In the genomic region with DNA sequence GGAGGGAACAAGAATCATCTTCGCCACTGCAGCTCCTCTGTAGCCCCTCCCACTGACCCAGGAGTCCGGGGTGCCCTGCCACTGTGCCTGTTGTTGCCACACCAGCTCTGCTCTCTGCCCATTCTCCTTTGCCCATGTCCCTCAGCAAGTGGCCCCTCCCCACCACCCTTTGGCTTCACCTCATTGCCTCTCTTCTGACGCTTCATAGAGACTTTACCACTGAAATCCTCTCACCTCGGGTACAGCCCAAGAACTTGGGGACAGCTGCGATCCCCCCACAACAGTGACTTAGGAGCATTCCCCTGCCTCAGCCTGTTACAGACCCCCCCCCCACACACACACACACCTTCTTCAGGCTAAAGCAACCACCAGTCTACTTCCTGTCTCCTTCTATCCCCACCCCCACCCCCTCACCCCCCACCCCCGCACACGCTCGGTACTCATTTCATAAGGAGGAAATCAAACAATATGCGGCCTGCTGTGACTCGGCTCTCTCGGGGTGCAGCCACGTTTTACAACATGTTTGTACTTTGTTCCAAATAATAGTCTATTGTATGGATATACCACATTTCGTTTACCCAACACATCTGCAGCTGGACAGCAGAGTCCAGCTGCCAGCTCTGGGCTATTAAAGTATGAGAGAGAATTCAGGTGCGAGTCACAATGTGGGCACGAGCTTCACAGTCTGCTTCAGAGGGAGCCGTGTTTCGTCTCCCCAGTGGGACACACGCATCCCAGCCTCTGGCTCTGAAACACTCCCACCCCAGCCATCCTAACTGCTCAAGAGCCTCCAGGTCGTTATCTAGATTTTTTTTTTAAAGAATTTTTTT, we compare ENCODE assay signal across 11 mouse cellular contexts. TPM values are rescaled to one million over a fixed set of nuclear protein-coding genes. Genes with fewer than 3 reads are reported as not detected.
A peak's percentile ranks its signal among the peaks of the same experiment; 100 is the strongest.
DNase-seq lines count a peak whose midpoint lies in the region; ATAC-seq lines count a peak whose summit lies in the region.
"Had no signal": no experiment of that assay in that cellular context is flagged by ENCODE, and none has a peak within 500 bp of the region (broad histone marks: within the 10 kb centered on the region; RNA-seq: fewer than 3 reads in every experiment).

No protein-coding gene starts in this region.

- no peaks in the 10 kb centered on the region for H3K36me3 ChIP-seq in forebrain, embryonic 12.5 days (replicated peaks)
- no peaks in the 10 kb centered on the region for H3K36me3 ChIP-seq in forebrain, embryonic 11.5 days (ENCODE audit: control insufficient read depth, insufficient read depth, low read length)
- no peaks in the 10 kb centered on the region for H3K36me3 ChIP-seq in neural tube, embryonic 13.5 days

- H3K4me3 ChIP-seq in forebrain, embryonic 12.5 days (replicated peaks): no peak overlapping the region
- no peak overlapping the region for H3K4me3 ChIP-seq in forebrain, embryonic 11.5 days (ENCODE audit: low read depth, low read length)
- no peak overlapping the region for H3K4me3 ChIP-seq in neural tube, embryonic 13.5 days

- H3K4me2 ChIP-seq in forebrain, embryonic 12.5 days: no peak overlapping the region
- no peak overlapping the region for H3K4me2 ChIP-seq in forebrain, embryonic 11.5 days (ENCODE audit: low read depth, low read length, severe bottlenecking)
- no peak overlapping the region for H3K4me2 ChIP-seq in neural tube, embryonic 13.5 days

- H3K9ac ChIP-seq in forebrain, embryonic 12.5 days: 0 out of 2 replicates have a peak overlapping the region, but pooled peaks have one; percentile 4
- no peak overlapping the region for H3K9ac ChIP-seq in forebrain, embryonic 11.5 days (ENCODE audit: low read length)
- H3K9ac ChIP-seq in neural tube, embryonic 13.5 days: no peak overlapping the region
- H3K9ac ChIP-seq: liver, embryonic 14.5 days had no signal

- DNase-seq in forebrain, embryonic 11.5 days (ENCODE audit: low spot score): no peak
- no peak for DNase-seq in neural tube, embryonic 10.5 days (ENCODE audit: extremely low spot score, low spot score)
- DNase-seq in thymus, postnatal 4 days: peak; percentile 60
- DNase-seq in cerebellum, postnatal 14 days: no peak
- DNase-seq in right cerebral cortex, postnatal 10 days (ENCODE audit: low spot score in 2 of 2): no peak
- DNase-seq: adrenal gland, postnatal 10 days; heart, postnatal 4 days had no signal

- no peak overlapping the region for H3K27ac ChIP-seq in forebrain, embryonic 12.5 days
- H3K27ac ChIP-seq in forebrain, embryonic 11.5 days (ENCODE audit: low read depth, low read length): no peak overlapping the region
- 0 out of 2 replicates have a peak overlapping the region, but pooled peaks have one; percentile 46 for H3K27ac ChIP-seq in neural tube, embryonic 13.5 days (replicated peaks)
- H3K27ac ChIP-seq: liver, embryonic 14.5 days had no signal

- WGBS in forebrain, embryonic 12.5 days: 58% methylated on average over 19 of the region's 19 CpGs
- whole genome bisulfite sequencing in forebrain, embryonic 11.5 days: 56% methylated on average over 19 of the region's 19 CpGs
- WGBS in neural tube, embryonic 13.5 days: 38% methylated on average over 19 of the region's 19 CpGs

- H3K9me3 ChIP-seq in forebrain, embryonic 12.5 days: no peaks in the 10 kb centered on the region
- no peaks in the 10 kb centered on the region for H3K9me3 ChIP-seq in forebrain, embryonic 11.5 days (ENCODE audit: control insufficient read depth, low read length)
- H3K9me3 ChIP-seq in neural tube, embryonic 13.5 days: no peaks in the 10 kb centered on the region

- no peak for ATAC-seq in forebrain, embryonic 12.5 days (ENCODE audit: low FRiP score)
- ATAC-seq in forebrain, embryonic 11.5 days (replicated peaks; ENCODE audit: low FRiP score): no peak
- no peak for ATAC-seq in neural tube, embryonic 13.5 days (ENCODE audit: low read depth)
- peak; percentile 41 for ATAC-seq in megakaryocyte progenitor cell, adult 5-6 weeks (replicated peaks; ENCODE audit: poor library complexity)

- peaks cover 43% of the 10 kb centered on the region for H3K4me1 ChIP-seq in forebrain, embryonic 12.5 days
- peaks cover 8% of the 10 kb centered on the region; the same call in 1 of the 2 replicates for H3K4me1 ChIP-seq in forebrain, embryonic 11.5 days (replicated peaks; ENCODE audit: control insufficient read depth, insufficient read depth, low read length)
- H3K4me1 ChIP-seq in neural tube, embryonic 13.5 days (replicated peaks): peaks cover 74% of the 10 kb centered on the region

- peaks cover 4% of the 10 kb centered on the region; the same call in 1 of the 2 replicates for H3K27me3 ChIP-seq in forebrain, embryonic 12.5 days
- no peaks in the 10 kb centered on the region for H3K27me3 ChIP-seq in forebrain, embryonic 11.5 days (ENCODE audit: control insufficient read depth, insufficient read depth, low read length)
- H3K27me3 ChIP-seq in neural tube, embryonic 13.5 days: peaks cover 16% of the 10 kb centered on the region; the same call in 1 of the 2 replicates

RNA-seq across cellular contexts. Expression of a gene that starts 23.5 kb away (rescaled TPM):
- polyA plus RNA-seq in forebrain, embryonic 12.5 days (2016; fragmentation: Nextera tagmentation; extraction: Ambion mirVana): 10.4 and 11.0 TPM in 2 replicates
- polyA plus RNA-seq in forebrain, embryonic 11.5 days (2014; fragmentation: Nextera tagmentation; extraction: Ambion mirVana): 6.4 and 7.8 TPM in 2 replicates
- 10.8 and 11.4 TPM in 2 replicates for polyA plus RNA-seq in neural tube, embryonic 13.5 days (2015; fragmentation: Nextera tagmentation; extraction: Ambion mirVana)
- total RNA-seq in megakaryocyte progenitor cell, adult 5-6 weeks (2015): not detected in 2 replicates
- total RNA-seq in megakaryocyte progenitor cell, adult 5-6 weeks (2017): not detected in 2 replicates
